Mouse (Mus musculus): ENCODE measurements around the gene Espl1. TPM values are rescaled to one million over a fixed set of nuclear protein-coding genes. Genes with fewer than 3 reads are reported as not detected.

The Espl1 gene
- polyA plus RNA-seq, 1 experiment: 51.5 TPM

DNA sequence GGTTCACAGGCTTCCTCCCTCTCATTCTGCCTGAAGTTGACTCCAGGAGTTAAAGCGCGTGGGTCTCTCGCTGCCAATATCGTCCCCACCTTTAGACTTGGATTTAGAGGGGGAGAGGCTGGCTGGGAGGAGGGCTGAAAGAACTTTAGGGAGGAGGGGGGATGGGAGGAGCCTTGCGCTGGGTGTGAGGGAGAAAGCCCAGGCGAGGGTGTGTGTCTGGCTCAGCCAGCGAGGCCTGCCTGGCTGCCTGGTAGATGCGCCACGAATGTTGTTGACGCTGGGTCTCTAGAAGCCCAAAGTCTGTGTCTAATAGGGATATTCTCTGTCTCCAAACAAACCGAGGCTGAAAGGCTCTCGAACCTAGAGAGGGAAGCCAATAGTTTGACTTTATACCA lies 38.0 kb upstream of the Espl1 start:
- WGBS: 63% methylated on average over 12 of the region's 12 CpGs
- H3K27me3 ChIP-seq (ENCODE audit: control insufficient read depth, insufficient read depth, low read length): peaks cover 9% of the 10 kb centered on the region; the same call in 1 of the 2 replicates
- TF ChIP-seq POLR2A (IDR thresholded peaks at IDR 0.05; ENCODE audit: control insufficient read depth, extremely low read depth, insufficient read depth, low read length, poor library complexity) (no peak), CTCF (IDR thresholded peaks at IDR 0.05; ENCODE audit: borderline replicate concordance, control insufficient read depth, extremely low read depth, insufficient read depth, low read length, poor library complexity) (no peak)
- H3K4me1 ChIP-seq (replicated peaks; ENCODE audit: control insufficient read depth, insufficient read depth, low read length): peaks cover 11% of the 10 kb centered on the region
- H3K4me3 ChIP-seq (ENCODE audit: control insufficient read depth, insufficient read depth, low read length): no peak overlapping the region
- no peaks in the 10 kb centered on the region for H3K36me3 ChIP-seq (ENCODE audit: control insufficient read depth, insufficient read depth, low read length)
- no peak for DNase-seq
- H3K27ac ChIP-seq (ENCODE audit: control insufficient read depth, insufficient read depth, low read length): peak overlapping the region; percentile 11; the same call in 1 of the 2 replicates

DNA sequence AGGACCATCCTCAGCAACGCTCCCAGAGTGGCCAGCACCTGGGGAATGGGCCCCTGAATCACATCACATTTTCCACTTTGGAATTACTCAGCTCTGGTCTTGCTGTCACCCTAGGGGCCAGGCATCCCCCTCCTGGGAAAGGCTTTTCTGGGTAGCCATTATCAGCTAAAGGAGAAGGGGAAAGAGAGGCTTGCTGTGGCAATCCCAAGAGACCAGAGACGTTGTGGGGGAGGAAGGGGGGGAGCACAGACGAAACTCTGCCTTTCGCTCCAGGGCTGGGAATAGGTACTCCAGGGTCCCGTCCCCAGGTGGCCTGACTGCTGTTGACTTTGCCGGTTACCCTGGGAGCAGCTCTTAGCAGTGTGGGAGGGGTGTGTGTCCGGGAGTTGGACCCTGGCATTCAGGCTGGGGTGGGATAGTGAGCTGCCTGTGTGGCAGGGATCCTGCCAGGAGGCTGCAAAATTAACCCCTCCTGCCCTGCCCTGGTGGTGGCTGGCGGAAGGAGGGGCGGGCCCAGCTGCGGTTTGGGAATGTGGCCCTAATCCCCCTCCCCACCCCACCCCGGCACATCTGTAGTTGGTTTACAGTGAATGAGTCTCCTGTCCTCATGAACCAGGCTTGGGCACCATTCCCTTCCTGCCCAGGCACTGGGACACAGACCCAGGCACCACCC lies 37.3 kb upstream of the Espl1 start:
- DNase-seq: no peak
- H3K27ac ChIP-seq (ENCODE audit: control insufficient read depth, insufficient read depth, low read length): no peak overlapping the region

DNA sequence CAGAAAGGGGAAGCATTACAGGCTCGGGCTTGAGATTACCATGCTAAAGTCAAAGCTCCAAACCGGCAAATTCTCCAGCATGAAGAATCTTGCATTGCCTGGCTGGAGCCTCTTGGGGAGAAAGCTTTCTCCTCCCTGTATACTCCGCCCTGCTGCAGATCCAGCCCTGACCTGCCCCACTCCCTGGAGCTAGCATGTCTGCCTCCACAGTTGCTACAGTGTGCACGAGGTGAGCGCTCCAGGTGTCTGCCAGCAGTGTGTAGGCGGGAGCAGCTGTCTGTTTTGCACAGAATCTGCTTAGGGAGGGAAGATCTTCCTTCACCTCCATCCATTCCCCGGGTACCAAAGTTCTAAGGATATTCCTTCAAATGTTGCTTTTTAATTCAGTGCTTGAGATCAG lies 33.5 kb upstream of the Espl1 start:
- Histone ChIP-seq H3K36me3 (ENCODE audit: control insufficient read depth, insufficient read depth, low read length) (no peaks in the 10 kb centered on the region), H3K27me3 (ENCODE audit: control insufficient read depth, insufficient read depth, low read length) (peaks cover 5% of the 10 kb centered on the region; the same call in 1 of the 2 replicates), H3K27ac (ENCODE audit: control insufficient read depth, insufficient read depth, low read length) (no peak overlapping the region), H3K4me1 (replicated peaks; ENCODE audit: control insufficient read depth, insufficient read depth, low read length) (peaks cover 7% of the 10 kb centered on the region), H3K4me3 (ENCODE audit: control insufficient read depth, insufficient read depth, low read length) (no peak overlapping the region)
- WGBS: 71% methylated on average over 7 of the region's 7 CpGs
- TF ChIP-seq POLR2A (IDR thresholded peaks at IDR 0.05; ENCODE audit: control insufficient read depth, extremely low read depth, insufficient read depth, low read length, poor library complexity) (no peak), CTCF (IDR thresholded peaks at IDR 0.05; ENCODE audit: borderline replicate concordance, control insufficient read depth, extremely low read depth, insufficient read depth, low read length, poor library complexity) (no peak)
- no peak for DNase-seq

More for the DNA sequence above, 37.3 kb upstream of the Espl1 start:
- TF ChIP-seq CTCF (IDR thresholded peaks at IDR 0.05; ENCODE audit: borderline replicate concordance, control insufficient read depth, extremely low read depth, insufficient read depth, low read length, poor library complexity) (no peak), POLR2A (IDR thresholded peaks at IDR 0.05; ENCODE audit: control insufficient read depth, extremely low read depth, insufficient read depth, low read length, poor library complexity) (no peak)
- Histone ChIP-seq H3K4me3 (ENCODE audit: control insufficient read depth, insufficient read depth, low read length) (no peak overlapping the region), H3K4me1 (replicated peaks; ENCODE audit: control insufficient read depth, insufficient read depth, low read length) (peaks cover 11% of the 10 kb centered on the region), H3K36me3 (ENCODE audit: control insufficient read depth, insufficient read depth, low read length) (no peaks in the 10 kb centered on the region), H3K27me3 (ENCODE audit: control insufficient read depth, insufficient read depth, low read length) (peaks cover 9% of the 10 kb centered on the region; the same call in 1 of the 2 replicates)
- WGBS: 92% methylated on average over 11 of the region's 11 CpGs

- no peak for DNase-seq
- Histone ChIP-seq H3K4me3 (ENCODE audit: control insufficient read depth, insufficient read depth, low read length) (no peak overlapping the region), H3K4me1 (replicated peaks; ENCODE audit: control insufficient read depth, insufficient read depth, low read length) (peaks cover 5% of the 10 kb centered on the region), H3K27ac (ENCODE audit: control insufficient read depth, insufficient read depth, low read length) (0 out of 2 replicates have a peak overlapping the region, but pooled peaks have one; percentile 37), H3K36me3 (ENCODE audit: control insufficient read depth, insufficient read depth, low read length) (no peaks in the 10 kb centered on the region), H3K27me3 (ENCODE audit: control insufficient read depth, insufficient read depth, low read length) (peaks cover under 1% of the 10 kb centered on the region; the same call in 1 of the 2 replicates)
- 48% methylated on average over 2 of the region's 2 CpGs for WGBS
- TF ChIP-seq CTCF (IDR thresholded peaks at IDR 0.05; ENCODE audit: borderline replicate concordance, control insufficient read depth, extremely low read depth, insufficient read depth, low read length, poor library complexity): no peak
- TF ChIP-seq POLR2A (IDR thresholded peaks at IDR 0.05; ENCODE audit: control insufficient read depth, extremely low read depth, insufficient read depth, low read length, poor library complexity): no peak
These were observed 33.0 kb upstream of the Espl1 start for GRCm38 (mm10) chr15:102263037-102263436.

DNA sequence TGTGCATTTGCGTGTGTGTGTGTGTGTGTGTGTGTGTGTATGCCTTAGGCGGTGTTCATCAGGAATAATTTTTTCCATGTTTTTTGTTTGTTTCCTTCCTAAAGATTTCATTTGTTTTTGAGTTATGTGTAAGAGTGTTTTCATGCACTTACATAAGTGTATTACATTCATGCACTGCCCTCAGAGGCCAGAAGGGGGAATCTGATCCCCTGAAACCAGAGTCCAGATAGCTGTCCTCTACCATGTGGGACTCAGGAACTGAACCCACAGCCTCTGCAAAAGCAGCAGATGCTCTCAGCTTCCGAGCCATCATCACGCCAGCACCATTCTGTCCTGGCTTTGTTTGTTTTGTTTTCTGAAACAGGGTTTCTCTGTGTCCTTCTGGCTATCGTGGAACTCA lies 30.5 kb upstream of the Espl1 start:
- H3K27me3 ChIP-seq (ENCODE audit: control insufficient read depth, insufficient read depth, low read length): no peaks in the 10 kb centered on the region

GRCm38 (mm10) chr15:102270274-102270960 lies 25.6 kb upstream of the Espl1 start, which contains the start of gene Gm9918:
Gm9918 (plus strand) TSS chr15:102270563.
- 88% methylated on average over 21 of the region's 21 CpGs for WGBS
- no peaks in the 10 kb centered on the region for H3K27me3 ChIP-seq (ENCODE audit: control insufficient read depth, insufficient read depth, low read length)
- H3K4me1 ChIP-seq (replicated peaks; ENCODE audit: control insufficient read depth, insufficient read depth, low read length): no peaks in the 10 kb centered on the region
- H3K27ac ChIP-seq (ENCODE audit: control insufficient read depth, insufficient read depth, low read length): no peak within 1 kb of the TSS
- H3K4me3 ChIP-seq (ENCODE audit: control insufficient read depth, insufficient read depth, low read length): no peak within 1 kb of the TSS
- TF ChIP-seq CTCF (IDR thresholded peaks at IDR 0.05; ENCODE audit: borderline replicate concordance, control insufficient read depth, extremely low read depth, insufficient read depth, low read length, poor library complexity) (no peak), POLR2A (IDR thresholded peaks at IDR 0.05; ENCODE audit: control insufficient read depth, extremely low read depth, insufficient read depth, low read length, poor library complexity) (no peak)
- no peaks in the 10 kb centered on the region for H3K36me3 ChIP-seq (ENCODE audit: control insufficient read depth, insufficient read depth, low read length)
- DNase-seq: no peak

More for the DNA sequence above, 30.5 kb upstream of the Espl1 start:
- TF ChIP-seq CTCF (IDR thresholded peaks at IDR 0.05; ENCODE audit: borderline replicate concordance, control insufficient read depth, extremely low read depth, insufficient read depth, low read length, poor library complexity): no peak
- no peak for TF ChIP-seq POLR2A (IDR thresholded peaks at IDR 0.05; ENCODE audit: control insufficient read depth, extremely low read depth, insufficient read depth, low read length, poor library complexity)
- WGBS: 95% methylated on average over 5 of the region's 5 CpGs
- DNase-seq: no peak
- no peak overlapping the region for H3K27ac ChIP-seq (ENCODE audit: control insufficient read depth, insufficient read depth, low read length)
- H3K4me3 ChIP-seq (ENCODE audit: control insufficient read depth, insufficient read depth, low read length): no peak overlapping the region
- H3K36me3 ChIP-seq (ENCODE audit: control insufficient read depth, insufficient read depth, low read length): no peaks in the 10 kb centered on the region
- H3K4me1 ChIP-seq (replicated peaks; ENCODE audit: control insufficient read depth, insufficient read depth, low read length): peaks cover 5% of the 10 kb centered on the region

Measured in thymus, adult 2 months (tissue).